Mouse (Mus musculus): ENCODE data around the gene Myt1. TPM values are rescaled to one million over a fixed set of nuclear protein-coding genes. Genes with fewer than 3 reads are reported as not detected.

Gene Myt1
- total and polyA plus RNA-seq, 3 experiments = not detected

GRCm38 (mm10) chr2:181838293-181838680 lies 75.2 kb downstream of the Myt1 start:
- Histone ChIP-seq H3K9me3 (replicated peaks; ENCODE audit: insufficient read depth, low read length) (no peaks in the 10 kb centered on the region), H3K27ac (ENCODE audit: control insufficient read depth, low read depth, low read length) (no peak overlapping the region), H3K36me3 (ENCODE audit: control insufficient read depth in 1 of 2, insufficient read depth in 2 of 2, low read length in 2 of 2) (peaks cover 3 to 11% of the 10 kb centered on the region in 2 experiments; a peak in 3 of 4 replicates), H3K27me3 (ENCODE audit: control insufficient read depth in 1 of 2, insufficient read depth in 2 of 2, low read length in 2 of 2) (no peaks in the 10 kb centered on the region), H3K4me3 (ENCODE audit: control insufficient read depth in 1 of 2, insufficient read depth in 1 of 2, low read depth in 2 of 2, low read length in 2 of 2) (peak overlapping the region; percentile 62 to 76), H3K4me1 (ENCODE audit: control insufficient read depth in 1 of 2, insufficient read depth in 2 of 2, low read length in 2 of 2) (peaks cover 9% of the 10 kb centered on the region in 2 experiments), H3K79me2 (ENCODE audit: control insufficient read depth, insufficient read depth, low read length, poor library complexity) (peaks cover 2% of the 10 kb centered on the region; the same call in 1 of the 2 replicates), H3K9ac (ENCODE audit: control insufficient read depth, low read depth, low read length, poor library complexity, severe bottlenecking) (peak overlapping the region; percentile 77)
- TF ChIP-seq MYC (IDR thresholded peaks at IDR 0.05; ENCODE audit: low read depth, low read length) = no peak
- TF ChIP-seq NELFE (IDR thresholded peaks at IDR 0.05; ENCODE audit: low read depth, low read length) = no peak
- no peak for TF ChIP-seq MXI1 (IDR thresholded peaks at IDR 0.05; ENCODE audit: low read depth, low read length)
- no peak for TF ChIP-seq NRF1 (IDR thresholded peaks at IDR 0.05; ENCODE audit: insufficient read depth, low read depth, low read length, poor library complexity, severe bottlenecking)
- no peak for TF ChIP-seq USF1 (IDR thresholded peaks at IDR 0.05; ENCODE audit: low read depth, low read length)
- TF ChIP-seq ZMIZ1 (IDR thresholded peaks at IDR 0.05; ENCODE audit: low read depth, low read length) = no peak
- no peak for TF ChIP-seq HCFC1 (IDR thresholded peaks at IDR 0.05; ENCODE audit: low read depth, low read length)
- TF ChIP-seq RAD21 (IDR thresholded peaks at IDR 0.05; ENCODE audit: low read depth, low read length) = no peak
- TF ChIP-seq TCF12 (IDR thresholded peaks at IDR 0.05; ENCODE audit: low read depth, low read length) = no peak
- TF ChIP-seq ZC3H11A (IDR thresholded peaks at IDR 0.05; ENCODE audit: low read depth, low read length) = no peak
- TF ChIP-seq MEF2A (IDR thresholded peaks at IDR 0.05; ENCODE audit: extremely low read depth, insufficient replicate concordance, low read depth, low read length, poor library complexity, severe bottlenecking) = no peak
- TF ChIP-seq CTCF (IDR thresholded peaks at IDR 0.05 in 2 of 3, conservative IDR thresholded peaks at IDR 0.05 in 1 of 3; ENCODE audit: control insufficient read depth in 1 of 3, insufficient read depth in 1 of 3, low read depth in 2 of 3, low read length in 3 of 3, poor library complexity in 1 of 3, severe bottlenecking in 1 of 3) = no peak
- no peak for TF ChIP-seq SIN3A (IDR thresholded peaks at IDR 0.05; ENCODE audit: low read length)
- peak; percentile 33 for DNase-seq (ENCODE audit: low read depth, low spot score)

GRCm38 (mm10) chr2:181845709-181846394 lies 82.7 kb downstream of the Myt1 start:
- TF ChIP-seq CTCF (IDR thresholded peaks at IDR 0.05 in 2 of 3, conservative IDR thresholded peaks at IDR 0.05 in 1 of 3; ENCODE audit: control insufficient read depth in 1 of 3, insufficient read depth in 1 of 3, low read depth in 2 of 3, low read length in 3 of 3, poor library complexity in 1 of 3, severe bottlenecking in 1 of 3) (no peak), GABPA (IDR thresholded peaks at IDR 0.05; ENCODE audit: low read depth, low read length) (no peak), MEF2A (IDR thresholded peaks at IDR 0.05; ENCODE audit: extremely low read depth, insufficient replicate concordance, low read depth, low read length, poor library complexity, severe bottlenecking) (no peak), E2F4 (IDR thresholded peaks at IDR 0.05; ENCODE audit: borderline replicate concordance, low read depth, low read length) (no peak), NRF1 (IDR thresholded peaks at IDR 0.05; ENCODE audit: insufficient read depth, low read depth, low read length, poor library complexity, severe bottlenecking) (no peak), MYB (IDR thresholded peaks at IDR 0.05; ENCODE audit: low read depth, low read length) (no peak), UBTF (IDR thresholded peaks at IDR 0.05; ENCODE audit: borderline replicate concordance, insufficient read depth, low read depth, low read length) (no peak), RAD21 (IDR thresholded peaks at IDR 0.05; ENCODE audit: low read depth, low read length) (no peak), TBP (IDR thresholded peaks at IDR 0.05; ENCODE audit: low read depth, low read length) (no peak), KAT2A (conservative IDR thresholded peaks at IDR 0.05; ENCODE audit: low read depth, low read length) (no peak), ELF1 (IDR thresholded peaks at IDR 0.05; ENCODE audit: low read depth, low read length) (no peak), NELFE (IDR thresholded peaks at IDR 0.05; ENCODE audit: low read depth, low read length) (no peak), MXI1 (IDR thresholded peaks at IDR 0.05; ENCODE audit: low read depth, low read length) (no peak), EP300 (IDR thresholded peaks at IDR 0.05; ENCODE audit: low read depth in 1 of 2, low read length in 2 of 2) (no peak), ZC3H11A (IDR thresholded peaks at IDR 0.05; ENCODE audit: low read depth, low read length) (no peak), RCOR1 (IDR thresholded peaks at IDR 0.05; ENCODE audit: low read depth, low read length) (no peak), ZNF384 (IDR thresholded peaks at IDR 0.05; ENCODE audit: low read depth, low read length) (no peak), CHD1 (IDR thresholded peaks at IDR 0.05; ENCODE audit: low read depth, low read length) (no peak)
- peaks cover 2% of the 10 kb centered on the region in 2 experiments; a peak in 3 of 4 replicates for H3K4me1 ChIP-seq (ENCODE audit: control insufficient read depth in 1 of 2, insufficient read depth in 2 of 2, low read length in 2 of 2)
- no peaks in the 10 kb centered on the region for H3K27me3 ChIP-seq (ENCODE audit: control insufficient read depth in 1 of 2, insufficient read depth in 2 of 2, low read length in 2 of 2)
- no peak overlapping the region for H3K27ac ChIP-seq (ENCODE audit: control insufficient read depth, low read depth, low read length)
- no peaks in the 10 kb centered on the region for H3K79me2 ChIP-seq (ENCODE audit: control insufficient read depth, insufficient read depth, low read length, poor library complexity)
- no peak overlapping the region for H3K4me3 ChIP-seq (ENCODE audit: control insufficient read depth in 1 of 2, insufficient read depth in 1 of 2, low read depth in 2 of 2, low read length in 2 of 2)
- H3K9me3 ChIP-seq (replicated peaks; ENCODE audit: insufficient read depth, low read length) = no peaks in the 10 kb centered on the region
- H3K9ac ChIP-seq (ENCODE audit: control insufficient read depth, low read depth, low read length, poor library complexity, severe bottlenecking) = no peak overlapping the region
- H3K36me3 ChIP-seq (ENCODE audit: control insufficient read depth in 1 of 2, insufficient read depth in 2 of 2, low read length in 2 of 2) = peaks cover 3 to 10% of the 10 kb centered on the region in 2 experiments; a peak in 3 of 4 replicates
- no peak for DNase-seq (ENCODE audit: low read depth, low spot score)
